Mouse (Mus musculus) limb, embryonic 11.5 days (tissue): ENCODE data around the gene Xpo6. TPM values are rescaled to one million over a fixed set of nuclear protein-coding genes. Genes with fewer than 3 reads are reported as not detected.

Source experiments
- ATAC-seq: fragments of 200-750 bp; cut with Nextera tagmentation; 2 replicates; pipeline ENCODE4 v1.8.0; 2017; ENCODE audit warnings: low read depth; ENCODE audit not compliant: insufficient number of reproducible peaks, low FRiP score, low TSS enrichment
- DNase-seq: peaks from one replicate; pipeline ENCODE4 v3.0.0-alpha.2; 2015; ENCODE audit warnings: low spot score
- H3K27ac ChIP-seq: fragments of 300-500 bp; sonication (generic); replicated peaks from 2 replicates; pipeline ENCODE4 v1.5.1; 2014; ENCODE audit warnings: low read depth, mild to moderate bottlenecking, low read length
- H3K27me3 ChIP-seq: fragments of 300-500 bp; sonication (generic); 2 replicates; pipeline ENCODE4 v1.6.1; 2014; ENCODE audit warnings: mild to moderate bottlenecking, low read length, mixed read lengths; ENCODE audit not compliant: control insufficient read depth, insufficient read depth
- H3K36me3 ChIP-seq: fragments of 300-500 bp; sonication (generic); 2 replicates; pipeline ENCODE4 v1.6.1; 2014; ENCODE audit warnings: mild to moderate bottlenecking, low read length, moderate library complexity, mixed read lengths; ENCODE audit not compliant: control insufficient read depth, insufficient read depth
- H3K4me1 ChIP-seq: fragments of 300-500 bp; sonication (generic); 2 replicates; pipeline ENCODE4 v1.6.1; 2014; ENCODE audit warnings: low read length, mixed read lengths; ENCODE audit not compliant: control insufficient read depth, insufficient read depth
- H3K4me2 ChIP-seq: fragments of 300-500 bp; sonication (generic); 2 replicates; pipeline ENCODE4 v1.6.1; 2014; ENCODE audit warnings: low read depth, mild to moderate bottlenecking, moderate library complexity; ENCODE audit not compliant: severe bottlenecking
- H3K4me3 ChIP-seq: fragments of 300-500 bp; sonication (generic); 2 replicates; pipeline ENCODE4 v1.5.1; 2014; ENCODE audit warnings: low read depth, low read length
- H3K9ac ChIP-seq: fragments of 300-500 bp; sonication (generic); 2 replicates; pipeline ENCODE4 v1.6.1; 2014; ENCODE audit warnings: mild to moderate bottlenecking, low read length
- H3K9me3 ChIP-seq: fragments of 300-500 bp; sonication (generic); 2 replicates; pipeline ENCODE4 v1.6.1; 2016; ENCODE audit warnings: low read length; ENCODE audit not compliant: control insufficient read depth
- WGBS: fragments of 180-500 bp; shearing (Covaris S2); extraction: QIAGEN DNeasy Blood & Tissue Kit; methylation state at CpG from one replicate; pipeline ENCODE4 v1.1.7; 2014; 5-methylcytosine and 5-hydroxymethylcytosine counted together
- polyA plus RNA-seq: library from polyadenylated mRNA; unstranded; fragments of >200 nt; fragmentation: Nextera tagmentation; extraction: Ambion mirVana; gene quantifications from 2 replicates; pipeline ENCODE4 v1.2.1, GENCODE M21; 2014

Gene Xpo6
- polyA plus RNA-seq, 1 experiment from 2014 or later: 70.0 TPM

GRCm38 (mm10) chr7:126057332-126057914 is 142.9 kb downstream of the Xpo6 start:
- Histone ChIP-seq H3K4me3 (no peak overlapping the region), H3K27me3 (no peaks in the 10 kb centered on the region), H3K9me3 (no peaks in the 10 kb centered on the region), H3K4me2 (no peak overlapping the region), H3K4me1 (no peaks in the 10 kb centered on the region), H3K36me3 (no peaks in the 10 kb centered on the region), H3K9ac (no peak overlapping the region), H3K27ac (no peak overlapping the region)
- DNase-seq: no peak
- 43% methylated on average over 10 of the region's 10 CpGs for WGBS
- no peak for ATAC-seq

GRCm38 (mm10) chr7:126054574-126054973 is 145.7 kb downstream of the Xpo6 start:
- Histone ChIP-seq H3K27me3 (no peaks in the 10 kb centered on the region), H3K9ac (no peak overlapping the region), H3K36me3 (no peaks in the 10 kb centered on the region), H3K4me1 (no peaks in the 10 kb centered on the region), H3K9me3 (no peaks in the 10 kb centered on the region), H3K27ac (no peak overlapping the region), H3K4me3 (no peak overlapping the region), H3K4me2 (no peak overlapping the region)
- 80% methylated on average over 6 of the region's 6 CpGs for WGBS
- DNase-seq (no peak), ATAC-seq (no peak)

GRCm38 (mm10) chr7:126053618-126054017 is 146.7 kb downstream of the Xpo6 start:
- H3K4me2 ChIP-seq: no peak overlapping the region
- no peaks in the 10 kb centered on the region for H3K4me1 ChIP-seq
- 79% methylated on average over 7 of the region's 7 CpGs for WGBS
- no peak overlapping the region for H3K27ac ChIP-seq
- ATAC-seq (no peak), DNase-seq (no peak)
- H3K4me3 ChIP-seq: no peak overlapping the region
- H3K27me3 ChIP-seq: no peaks in the 10 kb centered on the region
- no peaks in the 10 kb centered on the region for H3K9me3 ChIP-seq
- H3K36me3 ChIP-seq: no peaks in the 10 kb centered on the region
- no peak overlapping the region for H3K9ac ChIP-seq

- H3K27me3 ChIP-seq: no peaks in the 10 kb centered on the region
- DNase-seq (no peak), ATAC-seq (no peak)
- no peaks in the 10 kb centered on the region for H3K9me3 ChIP-seq
- H3K4me1 ChIP-seq: no peaks in the 10 kb centered on the region
- WGBS: 39% methylated on average over 6 of the region's 6 CpGs
- no peak overlapping the region for H3K27ac ChIP-seq
- H3K4me3 ChIP-seq: no peak overlapping the region
- no peak overlapping the region for H3K4me2 ChIP-seq
- H3K36me3 ChIP-seq: no peaks in the 10 kb centered on the region
- H3K9ac ChIP-seq: no peak overlapping the region
Observed at GRCm38 (mm10) chr7:126051910-126052309, 148.4 kb downstream of the Xpo6 start.

Other genes starting within 250 kb of the Xpo6 start
- 0.43 and 0.55 TPM in 2 replicates for gene Gsg1l, start 118.1 kb downstream of the Xpo6 start, polyA plus RNA-seq
- gene Sbk1, start 72.1 kb upstream of the Xpo6 start, polyA plus RNA-seq: 111 and 117 TPM in 2 replicates
- gene Lat, start 169.1 kb upstream of the Xpo6 start, polyA plus RNA-seq: 2.2 and 3.2 TPM in 2 replicates
- gene Spns1, start 176.9 kb upstream of the Xpo6 start, polyA plus RNA-seq: 41.7 and 46.5 TPM in 2 replicates
- 2.8 and 3.6 TPM in 2 replicates for gene Nfatc2ip, start 196.2 kb upstream of the Xpo6 start, polyA plus RNA-seq
- 0.41 TPM in 1 of 2 replicates, not detected in the other for gene Cd19, start 214.4 kb upstream of the Xpo6 start, polyA plus RNA-seq
- gene Rabep2, start 228.3 kb upstream of the Xpo6 start, polyA plus RNA-seq: 25.8 and 28.1 TPM in 2 replicates